Mouse (Mus musculus): ENCODE data around the gene Ptges3l.
"Not testable (repeated sequence)": the region's sequence is repeated elsewhere in the genome, so short reads cannot be mapped to it uniquely, and the experiment has no call there.

Ptges3l gene

DNA sequence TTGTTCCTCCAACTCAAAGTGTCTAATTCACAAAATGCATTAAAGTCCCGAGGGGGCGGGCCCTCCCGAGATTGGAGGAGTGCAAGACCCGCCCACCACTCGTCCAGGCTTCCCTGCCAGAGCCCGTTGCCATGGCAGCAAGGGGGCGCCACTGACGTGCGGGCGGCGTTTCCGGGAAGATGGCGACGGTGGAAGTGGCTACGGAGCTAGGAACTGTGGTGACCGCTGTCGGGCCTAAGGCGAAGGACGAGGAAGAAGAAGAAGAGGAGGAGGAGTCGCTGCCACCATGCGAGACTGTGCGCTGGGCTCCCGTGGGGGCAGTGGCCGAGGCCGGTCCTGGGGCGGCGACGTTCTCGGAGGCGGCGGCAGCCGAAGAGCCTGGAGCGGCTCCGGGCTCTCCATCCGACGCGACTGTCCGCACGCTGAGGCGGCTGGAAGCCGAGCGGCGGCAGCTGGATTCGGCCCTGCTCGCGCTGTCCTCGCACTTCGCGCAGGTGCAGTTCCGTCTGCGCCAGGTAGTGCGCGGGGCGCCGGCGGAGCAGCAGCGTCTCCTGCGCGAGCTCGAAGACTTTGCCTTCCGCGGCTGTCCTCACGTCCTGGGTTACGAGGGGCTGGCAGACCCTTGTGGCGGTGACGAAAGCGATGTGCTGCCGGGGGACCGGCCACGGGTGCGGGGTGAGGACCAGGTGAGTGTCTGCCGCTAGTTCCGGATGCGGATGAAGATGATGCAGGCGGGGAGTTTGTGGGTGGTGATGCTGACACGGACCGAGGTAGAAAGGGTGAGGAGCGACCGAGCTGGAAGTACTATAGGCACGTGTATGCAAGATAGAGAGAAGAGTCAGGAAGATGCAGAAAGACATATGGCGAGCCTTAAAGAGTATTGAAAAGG is at the start of gene Ptges3l, which contains the start of gene Rundc1:
Gene Ptges3l, minus strand, starts transcription at position 409 of the 889 bp plus-strand sequence.
Gene Rundc1, plus strand, starts transcription at position 161 of the 889 bp plus-strand sequence.
- peak; percentile 98 for DNase-seq (ENCODE audit: low spot score)

DNA sequence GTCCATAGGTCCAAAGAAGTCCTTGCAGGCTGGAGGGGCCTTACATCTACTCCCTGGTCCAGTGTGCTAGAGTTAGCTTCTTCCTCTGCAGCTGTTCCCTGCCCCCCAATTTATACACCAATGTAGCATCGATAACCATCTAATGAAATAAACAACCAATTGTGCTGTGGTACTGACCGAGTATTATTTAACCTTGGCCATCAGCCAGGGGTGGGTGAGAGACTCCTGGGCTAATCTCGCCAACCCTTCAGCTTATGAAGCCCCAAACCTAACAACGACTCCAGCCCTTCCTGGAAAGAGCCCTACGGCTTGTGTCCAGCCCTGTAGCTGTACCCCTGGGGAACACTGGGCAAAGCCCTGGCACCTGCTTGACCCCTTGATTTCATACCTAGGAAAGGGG is 49.2 kb upstream of the Ptges3l start:
- DNase-seq (ENCODE audit: low spot score) = peak; percentile 26

DNA sequence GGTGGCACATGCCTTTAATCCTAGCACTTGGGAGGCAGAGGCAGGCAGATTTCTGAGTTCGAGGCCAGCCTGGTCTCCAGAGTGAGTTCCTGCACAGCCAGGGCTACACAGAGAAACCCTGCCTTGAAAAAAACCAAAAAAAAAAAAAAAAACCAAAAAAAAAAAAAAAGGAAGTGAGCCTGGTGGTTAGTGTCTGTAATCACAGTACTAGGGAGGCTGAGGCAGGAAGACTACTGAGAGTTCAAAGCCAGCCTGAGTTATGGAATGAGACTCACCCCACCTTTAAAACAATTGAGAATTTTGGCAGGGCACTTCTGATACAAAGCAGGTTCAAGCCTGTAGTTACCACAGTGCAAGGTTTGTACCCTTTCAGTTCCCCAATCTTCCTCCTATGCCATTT is 48.6 kb upstream of the Ptges3l start:
- not testable (repeated sequence) for DNase-seq (ENCODE audit: low spot score)

DNA sequence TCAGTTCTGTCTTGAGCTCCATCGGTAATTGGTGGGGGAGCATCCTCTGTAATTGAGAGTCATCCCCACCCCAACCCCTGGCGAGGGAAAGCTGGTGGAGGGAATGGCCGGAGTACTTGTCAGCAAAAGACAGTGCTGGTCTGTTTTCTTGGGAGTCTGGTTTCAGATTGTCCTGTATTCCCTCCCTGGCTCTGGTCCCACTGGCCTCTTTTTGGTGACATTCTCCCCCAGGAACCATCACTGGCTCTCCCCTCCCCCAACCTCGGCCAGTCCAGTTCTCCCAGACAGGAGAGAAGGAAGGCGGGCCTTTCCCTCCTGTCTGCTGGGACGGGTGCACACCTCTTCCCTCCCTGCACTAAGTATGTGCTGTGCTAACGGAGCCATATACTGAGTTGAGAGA is 47.2 kb upstream of the Ptges3l start:
- no peak for DNase-seq (ENCODE audit: low spot score)

DNA sequence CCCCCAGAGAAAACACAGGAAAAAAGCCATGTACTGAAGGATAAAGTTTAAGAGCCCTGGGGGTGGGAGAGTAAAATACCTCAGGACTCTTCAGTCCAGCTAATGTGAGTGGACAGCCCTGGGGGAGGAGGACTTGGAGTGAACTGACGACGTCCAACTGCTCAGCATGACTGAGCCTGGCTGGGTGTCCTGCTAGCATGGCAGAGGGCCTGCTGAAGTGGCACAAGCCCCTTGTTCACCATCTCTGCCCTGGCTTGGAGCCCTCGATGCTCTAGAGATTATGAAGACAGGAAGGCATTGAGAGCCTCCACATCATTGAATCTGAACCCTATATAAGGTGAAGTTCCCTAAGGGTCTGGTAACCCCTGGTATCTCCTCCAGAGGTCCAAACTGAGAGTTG is 46.8 kb upstream of the Ptges3l start:
- DNase-seq (ENCODE audit: low spot score) = no peak

DNA sequence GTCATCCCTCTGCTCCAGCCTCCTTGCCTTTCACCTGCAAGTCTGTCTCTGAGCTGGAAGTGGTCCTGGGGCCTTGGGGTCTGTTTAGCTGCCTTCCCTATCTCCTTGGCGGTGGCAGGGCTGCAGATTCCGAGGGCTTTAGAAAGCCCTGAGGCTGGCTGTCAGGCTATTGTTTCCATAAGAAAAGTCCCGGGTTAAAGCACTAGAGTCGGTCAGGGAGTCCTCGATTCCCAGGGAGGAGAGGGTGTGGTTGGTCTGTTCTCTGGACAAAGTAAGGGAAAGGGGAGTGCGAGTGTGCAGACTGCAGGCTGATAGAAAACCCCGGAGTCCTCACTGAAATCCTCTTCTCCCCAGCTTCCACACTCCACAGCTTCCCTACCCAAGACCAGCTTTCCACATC is 45.1 kb upstream of the Ptges3l start:
- no peak for DNase-seq (ENCODE audit: low spot score)

DNA sequence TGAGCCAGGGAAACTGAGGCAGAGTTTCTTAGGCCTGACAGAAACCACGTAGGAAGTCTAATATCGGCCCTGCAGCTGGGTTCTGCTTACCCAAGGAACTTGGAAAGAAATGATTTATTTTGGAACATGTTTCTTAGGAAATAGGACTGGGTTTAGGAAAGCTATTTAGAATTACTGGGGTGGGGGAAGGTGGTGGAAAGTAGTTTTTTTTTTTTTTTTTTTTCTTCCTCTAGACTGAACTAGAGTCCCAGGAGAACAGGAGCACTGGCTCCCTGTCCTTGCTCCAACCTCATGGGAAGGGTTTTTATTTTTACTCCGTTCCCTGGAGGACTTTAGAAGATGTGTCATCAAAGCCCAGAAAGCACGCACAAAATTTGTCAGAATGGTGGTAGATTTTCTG is 44.0 kb upstream of the Ptges3l start:
- DNase-seq (ENCODE audit: low spot score) = no peak

DNA sequence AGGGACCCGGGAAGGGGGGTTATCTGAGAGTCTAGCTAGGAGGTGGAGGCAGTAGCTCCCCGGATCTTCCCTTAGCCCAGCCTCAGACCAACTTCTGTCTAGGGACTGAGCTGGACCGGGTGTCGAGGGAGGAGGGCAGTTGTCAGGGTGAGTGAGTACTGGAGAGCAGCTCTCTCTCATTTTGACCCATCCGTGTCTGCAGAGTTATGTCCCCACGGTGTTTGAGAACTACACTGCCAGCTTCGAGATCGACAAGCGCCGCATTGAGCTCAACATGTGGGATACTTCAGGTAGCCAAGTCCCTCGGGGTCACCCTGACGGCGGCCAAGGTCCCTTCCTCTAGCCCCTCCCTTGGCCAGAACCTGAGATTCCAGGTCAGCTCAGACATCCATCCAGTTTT is 43.6 kb upstream of the Ptges3l start:
- no peak for DNase-seq (ENCODE audit: low spot score)

DNA sequence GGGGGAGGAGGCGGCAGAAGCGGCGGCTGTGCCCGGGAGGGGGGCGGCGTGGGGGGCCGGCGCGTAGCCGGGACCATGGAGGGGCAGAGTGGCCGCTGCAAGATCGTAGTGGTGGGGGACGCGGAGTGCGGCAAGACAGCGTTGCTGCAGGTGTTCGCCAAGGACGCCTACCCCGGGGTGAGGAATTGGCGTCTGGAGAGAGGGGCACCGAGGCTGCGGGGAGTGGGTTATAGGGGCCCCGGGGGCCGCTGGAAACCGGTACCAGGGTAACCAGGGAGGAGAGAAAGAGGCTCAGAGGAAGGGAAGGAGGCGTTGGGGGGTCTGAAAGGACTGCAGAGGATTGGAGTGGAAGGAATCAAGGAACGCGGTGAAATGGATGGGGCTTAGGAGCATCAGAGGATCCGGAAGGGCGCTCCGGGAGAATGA is 43.1 kb upstream of the Ptges3l start:
- DNase-seq (ENCODE audit: low spot score) = no peak

DNA sequence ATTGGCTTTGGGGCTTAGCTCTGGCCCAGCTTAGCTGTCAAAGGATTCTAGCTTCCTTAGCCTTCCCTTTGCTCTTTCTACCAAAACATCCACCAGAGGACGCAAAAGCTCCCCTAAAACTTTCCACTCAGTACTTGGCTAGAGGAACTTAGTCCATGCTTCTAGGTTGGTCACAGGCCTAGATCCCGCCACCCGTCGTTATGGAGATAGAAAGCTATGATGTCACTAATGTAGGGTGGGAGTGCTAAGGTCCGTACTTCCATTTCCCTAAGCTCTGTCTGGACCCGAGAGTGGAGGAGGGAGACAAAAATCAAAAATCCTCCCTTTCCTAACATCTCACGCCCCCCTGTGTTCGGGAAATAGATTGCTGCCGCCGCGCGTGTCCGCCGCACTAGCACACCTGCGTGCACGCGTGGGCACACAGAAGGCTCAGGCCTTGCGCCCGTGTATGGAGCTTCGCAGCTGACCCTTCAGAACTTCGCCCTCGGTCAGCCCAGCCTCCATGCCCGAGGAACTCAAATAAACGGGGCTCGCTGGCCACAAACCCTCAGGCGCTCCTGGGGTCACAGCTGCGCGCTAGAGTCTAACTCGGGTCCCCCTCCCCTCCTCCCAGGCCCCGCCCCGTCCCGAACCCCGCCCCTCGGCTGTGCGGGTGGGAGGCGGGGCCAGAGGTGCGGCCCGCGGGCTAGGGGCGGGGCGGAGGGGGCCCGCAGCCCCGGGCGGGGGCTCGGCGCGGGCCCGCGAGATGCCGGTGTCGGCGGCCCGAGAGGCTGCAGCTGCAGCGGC is 42.5 kb upstream of the Ptges3l start:
- DNase-seq (ENCODE audit: low spot score) = peak; percentile 84

DNA sequence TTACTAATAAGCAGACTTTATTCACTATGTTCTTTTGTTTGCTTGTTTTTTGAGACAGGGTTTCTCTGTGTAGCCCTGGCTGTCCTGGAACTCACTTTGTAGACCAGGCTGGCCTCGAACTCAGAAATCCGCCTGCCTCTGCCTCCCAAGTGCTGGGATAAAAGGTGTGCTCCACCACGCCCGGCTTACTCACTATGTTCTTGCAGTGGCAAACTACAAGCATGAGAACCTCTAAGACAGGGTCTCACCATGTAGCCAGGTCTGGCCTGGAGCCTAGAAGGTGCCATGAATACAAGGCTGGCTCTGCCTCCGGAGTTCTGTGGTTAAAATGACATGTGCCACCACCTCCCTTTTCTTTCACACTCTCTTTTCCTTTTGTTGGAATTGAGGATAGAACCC is 41.4 kb upstream of the Ptges3l start:
- DNase-seq (ENCODE audit: low spot score) = not testable (repeated sequence)

DNA sequence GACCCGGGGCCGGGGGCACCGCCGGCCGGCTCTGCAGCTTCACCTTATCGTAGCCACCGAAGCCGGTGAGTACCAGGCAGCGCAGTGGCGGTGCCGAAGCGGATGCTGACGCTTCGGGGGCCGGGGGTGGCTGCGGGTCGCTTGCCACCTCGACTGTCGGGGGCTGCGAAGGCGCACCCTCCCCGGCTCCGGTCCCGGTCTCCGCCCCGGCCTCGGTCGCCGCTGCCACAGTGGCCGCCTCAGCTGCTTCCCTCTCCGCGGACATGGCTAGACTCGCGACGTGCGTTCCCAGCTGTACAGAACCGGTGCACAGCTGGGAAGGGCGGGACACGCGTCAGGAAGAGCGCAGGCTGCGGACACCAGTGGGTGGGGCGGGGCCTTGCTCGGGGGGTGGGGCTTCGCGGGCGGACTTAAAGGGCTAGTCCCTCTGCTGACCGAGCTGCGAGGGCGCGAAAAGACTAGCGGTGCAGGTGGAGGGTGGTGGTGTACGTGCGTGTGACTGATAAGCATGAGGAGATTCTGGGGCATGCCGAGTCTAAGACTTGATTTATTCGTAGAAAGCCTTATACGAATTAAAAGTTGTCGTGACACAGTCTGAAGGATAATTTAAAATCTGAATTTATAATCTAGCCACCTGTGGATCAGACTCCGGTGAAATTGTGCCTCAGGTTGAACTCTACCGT is 40.9 kb upstream of the Ptges3l start, which contains the start of gene Vat1:
Gene Vat1, minus strand, starts transcription at position 362 of the 683 bp plus-strand sequence.
- DNase-seq (ENCODE audit: low spot score) = peak; percentile 67

DNA sequence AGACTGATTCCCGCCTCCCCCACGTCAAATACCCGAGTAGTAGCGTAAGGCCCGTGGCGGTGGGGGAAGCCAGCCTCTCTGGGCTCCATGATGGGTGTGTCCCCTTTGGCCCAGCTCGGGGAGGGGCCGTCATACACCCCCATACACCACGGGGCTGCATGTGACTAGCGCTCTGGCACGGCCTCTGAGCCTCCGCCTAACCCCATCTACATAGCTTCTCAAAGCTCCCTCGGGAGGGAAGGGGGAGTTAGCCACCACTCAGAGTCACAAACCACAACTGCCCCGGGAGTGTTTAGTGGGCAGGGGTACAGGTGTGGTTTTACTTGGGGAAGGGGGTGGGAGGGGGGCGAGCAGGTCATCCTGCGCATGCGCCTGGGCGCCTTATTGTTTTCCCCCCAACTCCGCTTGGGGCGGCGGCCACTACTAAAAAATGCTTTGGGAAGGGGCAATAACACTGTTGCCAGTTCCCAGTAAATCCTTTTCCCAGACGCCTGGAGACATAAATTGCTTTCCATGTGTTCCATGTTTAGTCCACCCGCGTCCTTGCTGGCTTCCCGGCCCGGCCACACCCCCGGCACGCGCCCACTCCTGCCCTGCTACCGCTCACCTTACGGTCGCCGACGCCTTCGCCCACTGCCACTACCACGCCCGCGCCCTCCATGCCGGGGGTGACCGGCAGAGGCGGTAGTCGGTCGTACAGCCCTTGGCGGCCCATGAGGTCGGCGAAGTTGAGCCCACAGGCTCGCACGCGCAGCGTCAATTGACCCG is 40.2 kb upstream of the Ptges3l start:
- peak; percentile 71 for DNase-seq (ENCODE audit: low spot score)

DNA sequence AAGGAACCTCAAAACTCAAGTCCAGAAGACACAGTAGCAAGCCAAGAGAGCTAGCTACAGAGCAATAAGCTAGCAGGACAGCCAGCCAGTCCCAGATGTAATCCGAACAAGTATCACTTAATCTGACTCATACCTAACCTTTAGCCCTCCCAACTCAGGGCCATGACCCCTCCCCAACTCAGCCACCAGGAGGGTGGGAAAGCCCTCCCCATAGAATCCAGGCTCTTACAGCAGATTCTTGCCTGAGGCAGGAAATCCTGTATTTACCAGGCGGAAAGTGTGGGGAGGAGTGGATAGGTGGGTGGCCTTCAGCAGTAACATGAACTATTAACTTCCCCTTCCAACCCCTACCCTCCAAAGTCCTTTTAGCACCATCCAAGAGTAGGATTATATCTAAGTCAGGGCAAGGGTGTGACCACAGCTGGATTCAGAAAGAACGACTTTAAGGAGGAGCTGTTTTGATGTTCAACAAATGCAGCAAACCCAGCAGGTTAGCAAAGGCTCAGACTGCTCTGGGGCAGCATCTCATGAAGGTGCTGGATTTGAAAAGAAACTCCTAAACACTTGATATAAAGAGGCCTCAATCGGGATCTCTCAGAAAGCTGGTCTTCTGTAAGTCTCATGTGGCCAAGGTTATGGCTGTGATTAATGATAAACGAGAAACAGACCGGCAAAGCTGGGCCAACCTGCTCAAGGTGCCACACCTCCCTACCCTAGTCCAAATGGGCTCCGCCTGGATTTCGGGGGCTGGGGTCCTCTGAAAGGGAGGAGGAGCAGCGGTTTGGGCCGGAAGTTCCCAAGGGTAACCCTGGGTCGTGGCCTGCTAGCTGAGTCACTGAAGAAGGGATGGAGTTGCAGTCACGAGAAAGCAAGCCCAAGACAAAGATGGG is 39.3 kb upstream of the Ptges3l start, which contains the start of gene Rnd2:
Gene Rnd2, plus strand, starts transcription at position 789 of the 890 bp plus-strand sequence.
- DNase-seq (ENCODE audit: low spot score) = peak; percentile 64

DNA sequence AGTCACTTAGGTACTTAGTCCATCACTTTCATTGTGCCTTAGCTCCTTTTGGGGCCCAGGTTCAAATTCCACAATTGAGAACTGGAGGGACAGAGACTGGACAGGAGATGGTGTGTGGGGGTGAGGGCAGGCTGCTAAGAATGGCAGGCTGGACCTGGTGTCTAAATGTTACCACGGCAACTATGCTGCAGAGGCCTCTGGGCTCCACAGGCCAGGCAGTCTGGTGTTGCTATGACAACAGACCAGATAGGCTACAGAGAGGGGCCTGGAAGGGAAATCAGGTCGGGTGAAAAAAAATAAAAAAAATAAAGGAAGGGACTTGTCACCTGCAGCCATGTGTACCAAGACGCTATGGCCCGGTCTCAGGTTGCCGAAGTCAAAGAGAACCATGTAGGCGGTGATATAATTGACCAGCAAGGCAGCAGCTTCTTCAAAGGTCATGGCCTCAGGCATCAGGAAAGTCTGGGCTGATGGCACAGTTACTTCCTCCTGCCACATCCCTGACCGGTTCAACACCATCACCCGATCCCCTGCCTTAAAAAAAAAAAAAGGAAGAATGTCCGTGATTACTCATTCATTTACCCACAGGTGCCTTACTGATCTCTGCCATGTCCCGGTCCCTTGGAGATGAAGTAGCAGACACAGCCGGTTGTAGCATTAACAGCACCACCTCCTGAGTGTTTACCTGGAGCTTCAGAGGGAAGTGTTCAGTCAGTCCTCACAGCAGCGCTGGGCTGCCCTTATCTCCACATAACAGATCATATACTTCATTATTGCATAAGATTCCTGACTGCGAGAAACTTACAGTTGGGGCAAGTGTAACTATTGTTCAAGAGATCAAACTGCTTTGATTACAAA is 37.7 kb upstream of the Ptges3l start:
- DNase-seq (ENCODE audit: low spot score) = no peak

DNA sequence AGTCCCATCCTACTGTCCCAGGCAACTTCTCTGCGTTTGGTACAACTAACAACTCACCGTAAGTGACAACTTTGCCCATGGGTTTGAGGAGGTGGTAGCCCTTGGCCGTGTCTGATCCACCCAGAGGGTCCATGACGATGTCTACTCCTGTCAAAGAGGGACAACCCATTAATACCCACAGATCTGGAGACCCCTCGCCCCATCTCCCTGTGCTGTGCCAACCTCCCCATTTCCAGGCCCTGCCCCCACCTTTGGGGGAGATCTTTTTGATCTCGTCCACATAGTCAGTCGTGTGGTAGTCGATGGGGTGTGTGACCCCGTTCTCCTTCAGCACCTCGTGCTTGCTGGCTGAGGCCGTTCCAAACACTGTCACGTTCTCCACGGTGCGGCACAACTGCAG is 37.0 kb upstream of the Ptges3l start:
- DNase-seq (ENCODE audit: low spot score) = no peak

DNA sequence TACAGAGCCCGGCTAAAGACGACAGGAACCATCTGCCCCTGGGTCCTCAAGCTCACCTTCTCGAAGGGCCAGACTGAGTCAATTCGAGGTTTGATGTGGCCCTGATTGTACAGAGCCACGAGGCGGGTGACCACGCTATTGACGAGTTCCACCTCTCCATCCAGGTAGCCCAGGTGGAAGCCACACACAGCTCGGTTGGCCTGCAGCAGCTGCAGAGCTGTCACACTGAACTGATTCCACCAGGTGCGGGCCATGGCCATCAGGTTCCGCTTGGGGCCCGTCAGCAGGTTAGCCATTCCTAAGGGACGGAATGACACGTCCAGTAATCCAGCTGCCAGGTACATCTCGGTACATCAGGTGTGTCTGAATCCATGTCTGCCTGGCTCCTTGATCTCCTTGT is 35.2 kb upstream of the Ptges3l start:
- no peak for DNase-seq (ENCODE audit: low spot score)

DNA sequence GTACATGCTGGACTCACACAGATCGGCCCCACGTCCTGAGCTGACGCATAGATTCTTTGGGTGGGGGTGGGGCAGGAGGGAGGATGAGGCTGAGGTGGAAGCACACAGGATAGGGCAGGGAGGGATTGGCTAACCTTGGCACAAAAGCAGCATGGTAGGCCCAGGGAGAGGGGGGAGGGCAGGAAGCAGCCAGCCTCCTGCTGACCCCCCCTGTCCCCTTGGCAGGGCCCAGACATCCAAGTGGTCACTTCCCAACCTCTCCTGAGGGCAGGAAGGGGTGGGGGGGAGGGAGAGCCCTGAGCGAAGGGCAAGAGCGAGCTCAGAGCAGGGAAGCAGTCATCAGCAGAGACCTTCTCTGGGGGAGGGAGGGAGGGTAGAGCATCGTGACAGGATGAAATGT is 34.6 kb upstream of the Ptges3l start:
- DNase-seq (ENCODE audit: low spot score) = no peak

DNA sequence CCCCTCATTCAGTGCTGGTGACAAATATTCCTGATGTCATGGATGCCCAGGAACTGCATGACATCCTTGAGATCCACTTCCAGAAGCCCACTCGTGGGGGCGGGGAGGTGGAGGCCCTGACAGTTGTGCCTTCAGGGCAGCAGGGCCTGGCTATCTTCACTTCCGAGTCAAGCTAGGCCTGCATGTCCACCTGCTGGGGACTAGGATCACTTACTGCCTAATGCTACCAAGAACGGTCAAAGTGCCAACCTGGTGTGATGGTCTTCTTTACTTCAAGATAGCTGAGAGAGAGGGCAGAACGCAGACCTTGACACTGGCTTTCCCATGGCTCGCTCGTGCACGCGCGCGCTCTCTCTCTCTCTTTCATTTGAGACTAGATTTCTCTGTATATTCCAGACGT is 33.1 kb upstream of the Ptges3l start:
- no peak for DNase-seq (ENCODE audit: low spot score)
